Mouse (Mus musculus) fat pad, adult 2 months (tissue): ENCODE data around the gene Rps15a.

ENCODE experiments used
- DNase-seq: peaks from one replicate; pipeline ENCODE4 v3.0.0-alpha.2; 2011; ENCODE audit warnings: low read depth, low spot score; ENCODE audit errors: extremely low read depth

Rps15a gene

DNA sequence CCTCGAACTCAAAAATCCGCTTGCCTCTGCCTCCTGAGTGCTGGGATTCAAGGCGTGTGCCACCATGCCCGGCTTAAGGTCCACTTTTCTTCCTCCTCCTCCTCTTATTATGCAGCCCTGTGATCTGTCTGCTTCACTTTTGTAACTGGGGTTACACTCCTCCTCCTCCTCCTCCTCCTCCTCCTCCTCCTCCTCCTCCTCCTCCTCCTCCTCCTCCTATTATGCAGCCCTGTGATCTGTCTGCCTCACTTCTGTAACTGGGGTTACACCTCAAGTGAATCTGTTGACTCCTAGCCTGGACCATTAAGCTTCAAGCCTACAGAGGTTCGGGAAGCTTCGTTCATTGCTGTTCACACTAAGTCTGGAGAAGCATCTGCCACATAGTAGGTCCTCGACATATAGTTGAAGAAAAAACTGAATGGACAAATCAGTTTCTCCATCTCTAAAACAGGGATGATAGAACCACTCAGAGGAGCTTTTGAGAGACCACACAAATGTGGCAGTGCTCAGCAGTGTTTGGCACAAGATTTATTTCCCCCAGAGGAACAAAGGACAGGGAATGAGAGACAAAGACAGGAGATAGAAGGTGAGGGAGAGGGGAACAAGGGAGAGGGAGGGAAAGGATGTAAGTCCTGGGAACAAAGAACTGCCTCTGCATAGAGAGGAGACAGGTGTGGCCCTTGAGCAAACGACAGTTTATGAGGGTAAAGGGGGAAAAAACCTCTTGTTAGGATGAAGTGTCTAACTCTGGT, 975 bp upstream of the Rps15a start:
- DNase-seq: no peak

DNA sequence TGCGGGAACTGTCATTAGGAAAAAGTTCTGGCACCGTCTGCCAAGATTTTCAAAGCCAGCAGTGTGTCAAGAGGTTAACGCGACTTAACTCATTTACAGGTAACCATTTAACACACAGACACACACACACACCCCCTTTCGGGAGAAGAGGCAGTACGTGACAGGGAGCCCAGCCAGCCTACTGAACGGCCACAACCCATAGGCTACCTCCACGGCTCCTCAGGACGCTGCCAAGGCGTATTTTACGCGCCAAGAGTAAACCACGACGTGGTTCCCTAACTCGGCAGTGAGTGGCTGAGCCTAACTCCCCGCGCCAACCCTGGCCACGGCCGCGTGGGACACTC, 483 bp downstream of the Rps15a start:
- DNase-seq: no peak

DNA sequence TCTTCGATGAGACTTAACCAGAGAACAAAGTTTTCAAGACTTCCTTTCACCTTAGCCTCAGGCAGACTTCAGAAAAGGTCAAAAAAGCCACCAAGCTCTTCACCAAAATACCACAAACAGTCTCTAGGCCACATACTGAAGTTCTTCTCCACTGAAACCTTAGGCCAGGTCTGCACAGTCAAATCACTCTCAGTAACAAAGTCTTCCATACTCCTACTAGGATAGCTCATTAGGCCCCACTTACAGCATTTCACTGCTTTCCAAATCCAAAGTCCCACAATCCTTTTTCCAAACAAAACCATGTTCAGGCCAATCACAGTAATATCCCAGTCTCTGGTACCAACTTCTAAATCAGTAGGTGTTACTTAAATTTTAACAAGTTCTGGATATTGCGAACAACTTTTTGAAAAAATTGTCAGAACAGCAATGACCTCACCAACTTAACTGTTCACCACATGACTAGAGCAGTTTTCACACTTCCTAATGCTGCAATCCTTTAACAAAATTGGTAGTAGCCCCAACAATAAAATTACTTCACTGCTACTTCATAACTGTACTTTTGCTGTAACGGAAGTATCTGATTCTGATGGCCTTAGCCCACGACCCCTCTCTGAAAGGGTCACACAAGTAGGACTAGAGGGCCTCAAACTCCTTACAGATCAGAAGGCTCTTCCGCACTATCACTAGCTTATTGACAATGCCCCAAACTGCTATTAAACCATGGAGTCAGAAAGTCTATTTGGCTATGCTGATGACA, 2.3 kb downstream of the Rps15a start:
- no peak for DNase-seq

- DNase-seq: no peak
Observed at GRCm38 (mm10) chr7:118111128-118111527, 4.9 kb downstream of the Rps15a start.

- DNase-seq: no peak
Observed at GRCm38 (mm10) chr7:118107671-118108070, 8.3 kb downstream of the Rps15a start.

DNA sequence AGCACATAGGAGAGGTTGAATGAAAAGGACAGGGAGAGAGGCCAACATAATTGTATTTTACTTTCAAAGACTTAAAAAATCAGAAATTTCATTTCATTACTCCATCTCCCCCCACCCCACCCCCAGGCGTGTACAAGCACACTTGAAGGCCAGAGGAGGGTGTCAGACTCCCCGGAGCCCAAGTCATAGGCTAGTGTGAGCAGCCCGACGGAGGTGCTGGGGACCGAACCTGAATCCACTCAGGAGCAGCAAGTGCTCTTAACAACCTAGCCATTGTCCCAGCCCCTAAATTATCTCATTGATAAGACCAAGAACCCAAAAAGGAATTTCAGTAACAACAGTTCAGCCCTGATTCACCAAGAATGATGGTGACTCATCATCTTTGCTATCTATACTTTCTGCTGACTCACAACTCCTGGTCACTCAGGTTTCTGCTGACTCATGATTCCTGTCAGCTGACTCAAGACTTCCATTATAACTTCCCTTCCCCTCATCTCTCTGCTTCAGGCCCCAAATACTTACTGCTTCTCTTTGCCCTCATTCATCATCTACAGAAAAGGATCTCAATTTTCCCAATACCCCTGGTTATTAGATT, 11.4 kb downstream of the Rps15a start:
- no peak for DNase-seq

- peak; percentile 39 for DNase-seq
Observed at GRCm38 (mm10) chr7:118103462-118104379, 12.3 kb downstream of the Rps15a start.

DNA sequence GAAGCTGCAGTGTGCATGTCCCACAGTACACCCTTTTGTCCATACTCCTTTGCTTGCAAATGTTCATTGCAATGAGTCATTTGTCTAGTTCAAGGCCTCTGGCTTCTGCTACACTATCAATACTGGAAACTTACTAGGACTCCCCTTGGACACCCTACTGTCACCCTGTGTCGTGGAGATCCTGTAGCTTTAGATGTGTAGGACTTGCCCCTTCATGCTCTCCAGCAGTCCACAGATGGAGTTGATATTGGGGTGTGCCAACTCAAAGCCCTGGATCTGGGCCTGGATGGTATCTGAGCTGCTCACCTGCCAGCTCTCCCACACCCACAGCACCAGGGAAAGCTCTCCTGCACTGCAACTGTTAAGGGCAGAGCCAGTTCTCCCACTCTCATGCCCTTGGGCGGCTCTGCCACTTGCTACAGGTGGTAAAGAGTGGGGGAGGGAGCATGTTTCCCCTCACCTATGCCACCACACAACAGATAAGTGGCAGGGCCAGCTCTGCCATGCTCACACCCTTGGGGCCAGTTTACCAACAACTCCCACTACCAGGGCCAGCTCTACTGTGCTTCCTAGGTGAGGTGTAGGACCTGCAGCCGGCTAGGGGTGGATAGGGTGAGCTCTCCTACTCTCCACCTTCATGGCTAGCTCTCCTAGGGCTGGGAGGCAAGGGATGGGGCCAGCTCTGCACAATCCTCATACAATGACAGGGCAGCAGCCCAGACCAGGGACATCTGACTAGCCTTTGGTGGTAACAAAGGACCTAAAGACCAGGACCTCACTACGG, 13.1 kb downstream of the Rps15a start:
- DNase-seq: peak; percentile 67

DNA sequence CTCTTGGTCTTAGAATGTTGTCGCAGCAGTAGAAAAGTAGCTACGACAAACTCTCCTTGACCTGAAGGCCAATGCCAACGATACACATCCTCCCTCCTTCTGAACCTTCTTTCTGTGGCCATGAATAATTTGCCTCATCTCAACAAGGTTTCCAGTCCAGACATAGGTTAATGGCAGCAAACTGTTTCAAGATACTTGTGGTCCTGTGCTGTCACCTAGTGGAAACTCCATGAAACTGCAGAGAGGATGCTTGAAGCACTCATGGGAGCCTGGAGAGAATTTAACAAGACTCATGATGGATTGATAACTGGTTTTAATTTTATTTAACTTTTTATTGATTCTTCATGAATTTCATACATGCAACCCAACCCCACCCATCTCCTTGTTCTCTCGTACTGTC, 13.8 kb downstream of the Rps15a start:
- no peak for DNase-seq

GRCm38 (mm10) chr7:118097615-118098014, 18.4 kb downstream of the Rps15a start:
- DNase-seq: no peak

DNA sequence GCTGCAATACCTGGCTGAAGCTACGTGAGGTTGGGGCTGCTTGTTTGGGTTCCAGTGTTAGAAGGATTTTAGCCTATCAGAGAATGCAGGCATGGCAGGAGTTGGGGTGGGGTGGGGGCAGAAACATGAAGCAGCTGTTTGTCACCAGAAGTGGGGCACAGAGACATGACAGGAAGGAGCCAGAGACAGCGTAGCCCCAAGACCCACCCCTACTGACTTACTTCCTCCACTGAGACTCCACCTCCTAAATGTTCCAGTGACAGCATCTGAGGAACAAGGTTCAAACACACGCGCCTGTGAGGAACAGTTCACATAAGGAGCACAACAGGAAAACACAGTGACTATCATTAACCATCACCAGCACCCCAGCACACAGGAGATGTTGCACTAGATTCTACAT, 36.0 kb downstream of the Rps15a start:
- no peak for DNase-seq

GRCm38 (mm10) chr7:118079097-118079496, 36.9 kb downstream of the Rps15a start:
- no peak for DNase-seq

GRCm38 (mm10) chr7:118067261-118067660, 48.7 kb downstream of the Rps15a start:
- DNase-seq: no peak

- DNase-seq: no peak
Observed at GRCm38 (mm10) chr7:118056300-118056699, 59.7 kb downstream of the Rps15a start.
